Comparison of ENCODE assay signal across 8 mouse cellular contexts in the genomic region with DNA sequence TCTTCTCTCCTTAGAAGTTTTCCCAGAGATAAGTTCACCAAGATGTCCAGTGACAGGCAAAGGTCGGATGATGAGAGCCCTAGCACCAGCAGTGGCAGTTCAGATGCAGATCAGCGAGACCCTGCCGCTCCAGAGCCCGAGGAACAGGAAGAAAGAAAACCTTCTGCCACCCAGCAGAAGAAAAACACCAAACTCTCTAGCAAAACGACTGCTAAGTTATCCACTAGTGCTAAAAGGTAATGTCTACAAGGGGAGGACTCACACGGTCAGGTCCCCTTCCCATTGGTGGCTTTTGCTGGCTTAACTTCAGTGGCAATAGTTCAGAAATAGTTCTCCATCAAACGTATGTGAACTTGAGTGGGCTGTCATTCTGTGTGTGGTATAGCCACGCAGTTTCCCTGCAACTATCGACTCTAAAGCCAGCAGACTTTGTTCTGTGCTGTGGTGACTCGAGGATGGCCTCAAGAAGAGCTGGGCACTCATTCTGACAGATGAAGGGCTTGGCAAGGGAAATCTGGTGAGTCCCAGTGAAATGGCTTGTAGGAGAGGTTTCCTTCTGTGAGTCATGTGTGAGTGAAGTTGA. TPM values are rescaled to one million over a fixed set of nuclear protein-coding genes. Genes with fewer than 3 reads are reported as not detected.
DNase-seq lines count a peak whose midpoint lies in the region; ATAC-seq and TF ChIP-seq lines count a peak whose summit lies in the region.

No protein-coding gene starts in this region.

- TF ChIP-seq CTCF in kidney, adult 2 months (conservative IDR thresholded peaks at IDR 0.05; ENCODE audit: insufficient read depth, insufficient read length, low read depth, low read length): no peak

- H3K27ac ChIP-seq in kidney, adult 2 months (ENCODE audit: insufficient read depth, low read depth, low read length): no peak overlapping the region
- H3K27ac ChIP-seq in embryonic facial prominence, embryonic 14.5 days (replicated peaks; ENCODE audit: low read depth, low read length): peak overlapping the region; percentile 22; the same call in 1 of the 2 replicates
- H3K27ac ChIP-seq in hindbrain, embryonic 16.5 days (ENCODE audit: low read depth, low read length): peak overlapping the region; percentile 45
- H3K27ac ChIP-seq in midbrain, embryonic 12.5 days (replicated peaks): peak overlapping the region; percentile 98

- peak; percentile 4 for DNase-seq in kidney, adult 2 months
- DNase-seq in kidney, adult 18-20 months: no peak
- DNase-seq in Muller cell, postnatal 12 days (ENCODE audit: inconsistent ontology term): peak; percentile 56
- DNase-seq in embryonic facial prominence, embryonic 14.5 days (ENCODE audit: low spot score): peak; percentile 13
- peak; percentile 56 for DNase-seq in thymus, postnatal 14 days
- no peak for DNase-seq in left cerebral cortex, postnatal 4 days

- 31% methylated on average over 10 of the region's 10 CpGs for WGBS in kidney, adult 2 months
- 11% methylated on average over 10 of the region's 10 CpGs for WGBS in embryonic facial prominence, embryonic 14.5 days
- WGBS in hindbrain, embryonic 16.5 days: 3% methylated on average over 10 of the region's 10 CpGs
- 8% methylated on average over 10 of the region's 10 CpGs for WGBS in midbrain, embryonic 12.5 days

- intact Hi-C loops in left cerebral cortex, postnatal 4 days (cut with DNase I): no loop called here

- H3K4me2 ChIP-seq in embryonic facial prominence, embryonic 14.5 days (ENCODE audit: low read depth, low read length): peak overlapping the region; percentile 72
- peak overlapping the region; percentile 83 for H3K4me2 ChIP-seq in hindbrain, embryonic 16.5 days (ENCODE audit: low read length)
- peak overlapping the region; percentile 79 for H3K4me2 ChIP-seq in midbrain, embryonic 12.5 days (replicated peaks)

- H3K36me3 ChIP-seq in kidney, adult 2 months (ENCODE audit: control insufficient read depth, insufficient read depth, low read length): no peaks in the 10 kb centered on the region
- peaks cover 6% of the 10 kb centered on the region; the same call in 1 of the 2 replicates for H3K36me3 ChIP-seq in embryonic facial prominence, embryonic 14.5 days (ENCODE audit: control insufficient read depth, insufficient read depth, low read length)
- H3K36me3 ChIP-seq in hindbrain, embryonic 16.5 days (ENCODE audit: control insufficient read depth, insufficient read depth, low read length): no peaks in the 10 kb centered on the region
- 0 out of 2 replicates have a peak, but pooled peaks cover 5% of the 10 kb centered on the region for H3K36me3 ChIP-seq in midbrain, embryonic 12.5 days

- peaks cover 3% of the 10 kb centered on the region; the same call in 1 of the 2 replicates for H3K4me1 ChIP-seq in kidney, adult 2 months (ENCODE audit: control insufficient read depth, insufficient read depth, low read length)
- peaks cover 36% of the 10 kb centered on the region for H3K4me1 ChIP-seq in embryonic facial prominence, embryonic 14.5 days (ENCODE audit: control insufficient read depth, insufficient read depth, low read length)
- H3K4me1 ChIP-seq in hindbrain, embryonic 16.5 days (ENCODE audit: control insufficient read depth, insufficient read depth, low read depth, low read length): peaks cover 25% of the 10 kb centered on the region
- H3K4me1 ChIP-seq in midbrain, embryonic 12.5 days: peaks cover 31% of the 10 kb centered on the region

- peak overlapping the region; percentile 96 for H3K9ac ChIP-seq in embryonic facial prominence, embryonic 14.5 days (ENCODE audit: low read depth, low read length)
- peak overlapping the region; percentile 98 for H3K9ac ChIP-seq in hindbrain, embryonic 16.5 days (ENCODE audit: low read depth, low read length)
- peak overlapping the region; percentile 98 for H3K9ac ChIP-seq in midbrain, embryonic 12.5 days (replicated peaks)

- no peaks in the 10 kb centered on the region for H3K9me3 ChIP-seq in embryonic facial prominence, embryonic 14.5 days (ENCODE audit: control insufficient read depth, low read length)
- no peaks in the 10 kb centered on the region for H3K9me3 ChIP-seq in hindbrain, embryonic 16.5 days (ENCODE audit: control insufficient read depth, low read length)
- no peaks in the 10 kb centered on the region for H3K9me3 ChIP-seq in midbrain, embryonic 12.5 days

- TF ChIP-seq POLR2A in kidney, adult 2 months (IDR thresholded peaks at IDR 0.05; ENCODE audit: low read depth, low read length): no peak

- no peaks in the 10 kb centered on the region for H3K27me3 ChIP-seq in kidney, adult 2 months (replicated peaks; ENCODE audit: control insufficient read depth, insufficient read depth, low read length)
- H3K27me3 ChIP-seq in embryonic facial prominence, embryonic 14.5 days (replicated peaks; ENCODE audit: control insufficient read depth, insufficient read depth, low read length): no peaks in the 10 kb centered on the region
- no peaks in the 10 kb centered on the region for H3K27me3 ChIP-seq in hindbrain, embryonic 16.5 days (replicated peaks; ENCODE audit: control insufficient read depth, insufficient read depth, low read length)
- H3K27me3 ChIP-seq in midbrain, embryonic 12.5 days: no peaks in the 10 kb centered on the region

- no peak for ATAC-seq in embryonic facial prominence, embryonic 14.5 days (ENCODE audit: low read depth)
- no peak for ATAC-seq in hindbrain, embryonic 16.5 days
- ATAC-seq in midbrain, embryonic 12.5 days (ENCODE audit: low FRiP score, low read depth): no peak

- H3K4me3 ChIP-seq in kidney, adult 2 months (ENCODE audit: insufficient read depth, low read depth, low read length): no peak overlapping the region; the same call in 1 of the 2 replicates
- peak overlapping the region; percentile 81 for H3K4me3 ChIP-seq in embryonic facial prominence, embryonic 14.5 days (ENCODE audit: low read depth, low read length)
- H3K4me3 ChIP-seq in hindbrain, embryonic 16.5 days (ENCODE audit: low read length): peak overlapping the region; percentile 82
- peak overlapping the region; percentile 84 for H3K4me3 ChIP-seq in midbrain, embryonic 12.5 days

RNA-seq across cellular contexts. Expression of a gene that starts 2.6 kb away (rescaled TPM):
- 25.2 and 25.4 TPM in 2 replicates for polyA plus RNA-seq in kidney, adult 2 months (2012; rRNA removed)
- 120 and 138 TPM in 2 replicates for polyA plus RNA-seq in embryonic facial prominence, embryonic 14.5 days (2014; fragmentation: Nextera tagmentation; extraction: Ambion mirVana)
- polyA plus RNA-seq in hindbrain, embryonic 16.5 days (2015; fragmentation: Nextera tagmentation; extraction: Ambion mirVana): 247 and 257 TPM in 2 replicates
- polyA plus RNA-seq in midbrain, embryonic 12.5 days (2016; fragmentation: Nextera tagmentation; extraction: Ambion mirVana): 269 and 274 TPM in 2 replicates
- 100 to 1,000 TPM; 206 to 219 TPM for total RNA-seq in left cerebral cortex, postnatal 4 days (2021)

Comparison
In these comparisons a context has a peak if more than half of its experiments do, and no peak if none do; other contexts are left out.
1. DNase-seq: peak in kidney, adult 2 months (single experiment), Muller cell, postnatal 12 days (single experiment), embryonic facial prominence, embryonic 14.5 days (single experiment) and thymus, postnatal 14 days (single experiment); none in kidney, adult 18-20 months (single experiment) and left cerebral cortex, postnatal 4 days (single experiment).
2. Peak in every context shown above with its lines, with median percentiles within 50 percentile points of each other: H3K4me2 ChIP-seq and H3K9ac ChIP-seq.